Mouse (Mus musculus) embryonic facial prominence, embryonic 15.5 days (tissue): ENCODE results near the gene Trp53bp1. TPM values are rescaled to one million over a fixed set of nuclear protein-coding genes. Genes with fewer than 3 reads are reported as not detected.

Source experiments
- ATAC-seq: fragments of 200-750 bp; cut with Nextera tagmentation; 2 replicates; pipeline ENCODE4 v1.8.0; 2017; ENCODE audit warnings: low read depth, moderate TSS enrichment; ENCODE audit not compliant: insufficient number of reproducible peaks, low FRiP score, low TSS enrichment
- H3K27ac ChIP-seq: fragments of 300-500 bp; sonication (generic); replicated peaks from 2 replicates; pipeline ENCODE4 v1.5.1; 2015; ENCODE audit warnings: mild to moderate bottlenecking, inconsistent platforms
- H3K27me3 ChIP-seq: fragments of 300-500 bp; sonication (generic); 2 replicates; pipeline ENCODE4 v1.6.1; 2015; ENCODE audit warnings: inconsistent platforms
- H3K36me3 ChIP-seq: fragments of 300-500 bp; sonication (generic); 2 replicates; pipeline ENCODE4 v1.6.1; 2015; ENCODE audit warnings: mild to moderate bottlenecking, inconsistent platforms
- H3K4me1 ChIP-seq: fragments of 300-500 bp; sonication (generic); 2 replicates; pipeline ENCODE4 v1.6.1; 2015; ENCODE audit warnings: inconsistent platforms
- H3K4me2 ChIP-seq: fragments of 300-500 bp; sonication (generic); replicated peaks from 2 replicates; pipeline ENCODE4 v1.6.1; 2015; ENCODE audit warnings: mild to moderate bottlenecking, inconsistent platforms
- H3K4me3 ChIP-seq: fragments of 300-500 bp; sonication (generic); replicated peaks from 2 replicates; pipeline ENCODE4 v1.5.1; 2015; ENCODE audit warnings: mild to moderate bottlenecking, inconsistent platforms
- H3K9ac ChIP-seq: fragments of 300-500 bp; sonication (generic); 2 replicates; pipeline ENCODE4 v1.6.1; 2015; ENCODE audit warnings: inconsistent platforms
- H3K9me3 ChIP-seq: fragments of 300-500 bp; sonication (generic); replicated peaks from 2 replicates; pipeline ENCODE4 v1.6.1; 2016; ENCODE audit warnings: inconsistent platforms
- WGBS: fragments of 180-500 bp; shearing (Covaris S2); methylation state at CpG from one replicate; pipeline ENCODE4 v1.1.7; 2015; 5-methylcytosine and 5-hydroxymethylcytosine counted together
- polyA plus RNA-seq: library from polyadenylated mRNA; unstranded; fragments of >200 nt; fragmentation: Nextera tagmentation; extraction: Ambion mirVana; gene quantifications from 2 replicates; pipeline ENCODE4 v1.2.1, GENCODE M21; 2015

Trp53bp1 gene
- polyA plus RNA-seq, 1 experiment from 2014 or later, result 61.0 TPM

DNA sequence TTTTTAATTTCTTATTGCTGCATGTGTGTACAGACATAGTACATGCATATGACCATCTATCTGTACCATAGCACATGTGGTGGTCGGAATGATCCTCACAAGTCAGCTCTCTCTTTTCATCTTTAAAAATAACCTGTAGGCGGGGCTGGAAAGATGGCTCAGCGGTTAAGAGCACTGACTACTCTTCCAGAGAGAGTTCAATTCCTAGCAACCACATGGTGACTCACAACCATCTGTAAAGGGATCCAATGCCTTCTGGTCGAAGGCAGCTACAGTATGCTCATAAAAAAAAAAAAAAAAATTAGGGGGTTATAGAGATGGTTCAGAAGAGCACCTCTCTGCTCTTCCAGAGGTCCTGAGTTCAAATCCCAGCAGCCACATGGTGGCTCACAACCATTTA lies 31.8 kb downstream of the Trp53bp1 start:
- no peak overlapping the region for H3K27ac ChIP-seq
- H3K4me2 ChIP-seq, result no peak overlapping the region
- H3K36me3 ChIP-seq, result peaks cover 55% of the 10 kb centered on the region
- no peaks in the 10 kb centered on the region for H3K27me3 ChIP-seq
- no peak overlapping the region for H3K4me3 ChIP-seq
- H3K4me1 ChIP-seq, result no peaks in the 10 kb centered on the region
- H3K9me3 ChIP-seq, result no peaks in the 10 kb centered on the region
- 84% methylated on average over 4 of the region's 4 CpGs for WGBS
- ATAC-seq, result no peak
- no peak overlapping the region for H3K9ac ChIP-seq

DNA sequence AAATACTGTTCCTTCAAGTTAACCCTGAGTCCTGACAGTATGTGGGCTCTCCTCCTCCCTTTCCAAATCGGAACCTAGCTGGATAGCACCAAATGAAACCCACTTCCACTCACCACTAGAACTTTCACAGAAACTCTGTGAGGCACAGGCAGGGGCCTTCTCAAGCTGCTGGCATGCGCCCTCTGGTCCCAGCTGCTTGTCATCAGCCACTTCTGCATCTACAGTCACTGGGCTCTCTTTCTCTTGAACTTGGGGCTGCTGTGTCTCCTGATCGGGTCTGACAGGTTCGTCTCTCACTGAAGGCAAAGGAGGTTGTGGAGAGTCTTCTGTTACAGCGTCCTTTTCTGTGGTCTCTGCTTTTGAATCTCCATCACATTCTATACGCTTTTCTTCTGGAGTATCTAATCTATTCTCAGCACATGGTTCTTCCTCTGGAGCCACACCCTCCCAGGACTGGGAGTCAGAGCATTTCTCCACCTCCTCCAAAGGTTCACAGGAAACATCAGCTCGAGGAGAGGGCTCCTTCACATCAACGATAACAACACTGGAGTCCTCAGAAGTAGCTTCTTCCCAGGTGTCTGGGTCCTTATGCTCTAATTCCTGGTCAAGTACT lies 35.6 kb downstream of the Trp53bp1 start:
- Histone ChIP-seq H3K4me2 (no peak overlapping the region), H3K27ac (no peak overlapping the region), H3K9me3 (no peaks in the 10 kb centered on the region), H3K4me1 (no peaks in the 10 kb centered on the region), H3K9ac (no peak overlapping the region), H3K4me3 (no peak overlapping the region), H3K36me3 (peaks cover 61% of the 10 kb centered on the region), H3K27me3 (no peaks in the 10 kb centered on the region)
- ATAC-seq, result no peak
- 87% methylated on average over 8 of the region's 8 CpGs for WGBS

- no peaks in the 10 kb centered on the region for H3K9me3 ChIP-seq
- peaks cover 71% of the 10 kb centered on the region for H3K36me3 ChIP-seq
- ATAC-seq, result no peak
- H3K4me3 ChIP-seq, result no peak overlapping the region
- H3K27me3 ChIP-seq, result no peaks in the 10 kb centered on the region
- H3K4me1 ChIP-seq, result no peaks in the 10 kb centered on the region
- H3K27ac ChIP-seq, result no peak overlapping the region
- H3K9ac ChIP-seq, result no peak overlapping the region
- no peak overlapping the region for H3K4me2 ChIP-seq
- 92% methylated on average over 4 of the region's 4 CpGs for WGBS
These were observed 43.1 kb downstream of the Trp53bp1 start for GRCm38 (mm10) chr2:121228135-121228534.

GRCm38 (mm10) chr2:121223010-121223409 lies 48.2 kb downstream of the Trp53bp1 start:
- WGBS, result 93% methylated on average over 2 of the region's 2 CpGs
- peaks cover 70% of the 10 kb centered on the region for H3K36me3 ChIP-seq

GRCm38 (mm10) chr2:121219994-121220393 lies 51.2 kb downstream of the Trp53bp1 start:
- no peak for ATAC-seq
- H3K4me1 ChIP-seq, result no peaks in the 10 kb centered on the region
- no peak overlapping the region for H3K4me2 ChIP-seq
- H3K4me3 ChIP-seq, result no peak overlapping the region
- H3K9ac ChIP-seq, result no peak overlapping the region
- no peaks in the 10 kb centered on the region for H3K9me3 ChIP-seq
- H3K27me3 ChIP-seq, result no peaks in the 10 kb centered on the region
- no peak overlapping the region for H3K27ac ChIP-seq
- H3K36me3 ChIP-seq, result peaks cover 64% of the 10 kb centered on the region

More at GRCm38 (mm10) chr2:121223010-121223409, 48.2 kb downstream of the Trp53bp1 start:
- no peak for ATAC-seq
- Histone ChIP-seq H3K4me1 (no peaks in the 10 kb centered on the region), H3K9me3 (no peaks in the 10 kb centered on the region), H3K27ac (no peak overlapping the region), H3K4me2 (no peak overlapping the region), H3K9ac (no peak overlapping the region), H3K4me3 (no peak overlapping the region), H3K27me3 (no peaks in the 10 kb centered on the region)

- Histone ChIP-seq H3K4me2 (no peak overlapping the region), H3K9ac (no peak overlapping the region), H3K36me3 (peaks cover 69% of the 10 kb centered on the region), H3K4me3 (no peak overlapping the region), H3K27me3 (no peaks in the 10 kb centered on the region), H3K9me3 (no peaks in the 10 kb centered on the region), H3K4me1 (no peaks in the 10 kb centered on the region), H3K27ac (no peak overlapping the region)
- ATAC-seq, result no peak
These were observed 52.0 kb downstream of the Trp53bp1 start for GRCm38 (mm10) chr2:121219177-121219576.

GRCm38 (mm10) chr2:121214491-121214890 lies 56.7 kb downstream of the Trp53bp1 start:
- H3K27ac ChIP-seq, result no peak overlapping the region
- peaks cover 70% of the 10 kb centered on the region for H3K36me3 ChIP-seq
- 78% methylated on average over 3 of the region's 3 CpGs for WGBS
- no peaks in the 10 kb centered on the region for H3K9me3 ChIP-seq
- no peaks in the 10 kb centered on the region for H3K4me1 ChIP-seq
- H3K9ac ChIP-seq, result no peak overlapping the region
- no peak overlapping the region for H3K4me3 ChIP-seq
- H3K4me2 ChIP-seq, result no peak overlapping the region
- H3K27me3 ChIP-seq, result no peaks in the 10 kb centered on the region
- no peak for ATAC-seq

DNA sequence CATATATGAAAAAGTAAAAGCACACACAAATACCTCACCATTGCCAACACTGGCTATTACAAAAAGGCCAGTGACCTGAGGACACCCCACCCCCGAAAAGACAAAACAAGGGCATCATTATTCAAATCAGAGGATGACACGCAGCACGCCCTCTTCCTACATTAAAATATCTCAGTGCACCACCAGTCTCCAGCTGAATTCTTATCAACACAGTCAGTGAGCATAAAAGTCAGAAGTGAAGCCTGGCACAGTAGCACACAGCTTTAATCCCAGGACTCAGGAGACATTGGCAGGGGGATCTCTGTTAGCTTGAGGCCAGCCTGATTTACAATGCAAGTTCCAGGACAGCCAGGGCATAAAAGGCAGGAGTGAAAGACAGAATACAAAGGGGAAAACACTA lies 64.7 kb downstream of the Trp53bp1 start:
- H3K4me1 ChIP-seq, result no peaks in the 10 kb centered on the region

GRCm38 (mm10) chr2:121204276-121204675 lies 66.9 kb downstream of the Trp53bp1 start:
- WGBS, result 92% methylated on average over 17 of the region's 17 CpGs
- no peaks in the 10 kb centered on the region for H3K27me3 ChIP-seq

More for the DNA sequence above, 64.7 kb downstream of the Trp53bp1 start:
- 90% methylated on average over 3 of the region's 3 CpGs for WGBS
- peaks cover 87% of the 10 kb centered on the region for H3K36me3 ChIP-seq
- no peaks in the 10 kb centered on the region for H3K9me3 ChIP-seq
- no peak for ATAC-seq
- H3K4me2 ChIP-seq, result no peak overlapping the region
- H3K27me3 ChIP-seq, result no peaks in the 10 kb centered on the region
- H3K9ac ChIP-seq, result no peak overlapping the region
- no peak overlapping the region for H3K4me3 ChIP-seq
- no peak overlapping the region for H3K27ac ChIP-seq

GRCm38 (mm10) chr2:121195466-121195865 lies 75.7 kb downstream of the Trp53bp1 start:
- Histone ChIP-seq H3K27me3 (no peaks in the 10 kb centered on the region), H3K36me3 (peaks cover 94% of the 10 kb centered on the region), H3K9me3 (no peaks in the 10 kb centered on the region), H3K9ac (no peak overlapping the region), H3K4me2 (no peak overlapping the region), H3K27ac (no peak overlapping the region), H3K4me3 (no peak overlapping the region), H3K4me1 (no peaks in the 10 kb centered on the region)
- 92% methylated on average over 9 of the region's 9 CpGs for WGBS
- no peak for ATAC-seq

More at GRCm38 (mm10) chr2:121204276-121204675, 66.9 kb downstream of the Trp53bp1 start:
- Histone ChIP-seq H3K4me1 (no peaks in the 10 kb centered on the region), H3K36me3 (peaks cover 91% of the 10 kb centered on the region), H3K9ac (no peak overlapping the region), H3K4me3 (no peak overlapping the region), H3K9me3 (no peaks in the 10 kb centered on the region), H3K27ac (no peak overlapping the region), H3K4me2 (no peak overlapping the region)
- no peak for ATAC-seq

- H3K27ac ChIP-seq, result no peak overlapping the region
- no peaks in the 10 kb centered on the region for H3K4me1 ChIP-seq
- H3K9ac ChIP-seq, result no peak overlapping the region
- H3K4me3 ChIP-seq, result no peak overlapping the region
- no peak overlapping the region for H3K4me2 ChIP-seq
- H3K27me3 ChIP-seq, result no peaks in the 10 kb centered on the region
- H3K36me3 ChIP-seq, result peaks cover 80% of the 10 kb centered on the region
- no peaks in the 10 kb centered on the region for H3K9me3 ChIP-seq
- no peak for ATAC-seq
- 42% methylated on average over 1 of the region's 1 CpGs for WGBS
These were observed 82.7 kb downstream of the Trp53bp1 start for GRCm38 (mm10) chr2:121188530-121188929.

DNA sequence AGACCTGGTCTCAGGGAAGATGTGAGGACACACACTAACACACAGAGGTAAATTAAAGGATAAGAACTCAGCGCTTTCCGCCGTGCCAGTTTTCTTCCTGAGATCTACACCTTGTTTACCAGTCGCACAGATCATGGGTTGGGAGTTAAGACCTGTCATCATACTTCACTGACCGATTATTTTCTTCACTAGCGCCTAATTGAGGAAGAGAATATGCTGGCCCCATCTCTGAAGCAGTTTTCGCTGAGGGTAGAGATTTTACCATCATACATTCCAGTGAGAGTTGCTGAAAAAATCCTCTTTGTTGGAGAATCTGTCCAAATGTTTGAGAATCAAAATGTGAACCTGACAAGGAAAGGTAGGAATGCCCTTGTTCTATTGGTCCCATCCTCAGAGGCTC lies 87.1 kb downstream of the Trp53bp1 start:
- H3K4me3 ChIP-seq, result no peak overlapping the region
- no peak for ATAC-seq
- H3K36me3 ChIP-seq, result peaks cover 57% of the 10 kb centered on the region
- H3K4me2 ChIP-seq, result no peak overlapping the region
- no peaks in the 10 kb centered on the region for H3K27me3 ChIP-seq
- WGBS, result 93% methylated on average over 7 of the region's 7 CpGs
- H3K4me1 ChIP-seq, result no peaks in the 10 kb centered on the region
- H3K9me3 ChIP-seq, result no peaks in the 10 kb centered on the region
- H3K9ac ChIP-seq, result no peak overlapping the region
- H3K27ac ChIP-seq, result no peak overlapping the region
